Mouse (Mus musculus) lung, embryonic 15.5 days (tissue): ENCODE data around the gene Ipmk. TPM values are rescaled to one million over a fixed set of nuclear protein-coding genes. Genes with fewer than 3 reads are reported as not detected.

ENCODE experiments used
- ATAC-seq: fragments of 200-750 bp; cut with Nextera tagmentation; 2 replicates; pipeline ENCODE4 v1.8.0; 2017; ENCODE audit warnings: moderate number of reproducible peaks, borderline replicate concordance; ENCODE audit not compliant: low FRiP score, low TSS enrichment; ENCODE audit errors: extremely low read depth
- H3K27ac ChIP-seq: fragments of 300-500 bp; sonication (generic); 2 replicates; pipeline ENCODE4 v1.5.1; 2015; ENCODE audit warnings: moderate library complexity, mild to moderate bottlenecking, inconsistent platforms
- H3K27me3 ChIP-seq: fragments of 300-500 bp; sonication (generic); 2 replicates; pipeline ENCODE4 v1.6.1; 2015; ENCODE audit warnings: inconsistent platforms
- H3K36me3 ChIP-seq: fragments of 300-500 bp; sonication (generic); 2 replicates; pipeline ENCODE4 v1.6.1; 2015; ENCODE audit warnings: inconsistent platforms
- H3K4me1 ChIP-seq: fragments of 300-500 bp; sonication (generic); 2 replicates; pipeline ENCODE4 v1.6.1; 2015; ENCODE audit warnings: inconsistent platforms
- H3K4me2 ChIP-seq: fragments of 300-500 bp; sonication (generic); 2 replicates; pipeline ENCODE4 v1.6.1; 2015; ENCODE audit warnings: inconsistent platforms, mild to moderate bottlenecking, moderate library complexity
- H3K4me3 ChIP-seq: fragments of 300-500 bp; sonication (generic); 2 replicates; pipeline ENCODE4 v1.5.1; 2015; ENCODE audit warnings: mild to moderate bottlenecking, inconsistent platforms
- H3K9ac ChIP-seq: fragments of 300-500 bp; sonication (generic); 2 replicates; pipeline ENCODE4 v1.6.1; 2015; ENCODE audit warnings: inconsistent platforms
- H3K9me3 ChIP-seq: fragments of 300-500 bp; sonication (generic); 2 replicates; pipeline ENCODE4 v1.6.1; 2016; ENCODE audit warnings: inconsistent platforms
- WGBS: fragments of 180-500 bp; shearing (Covaris S2); methylation state at CpG from one replicate; pipeline ENCODE4 v1.1.7; 2015; 5-methylcytosine and 5-hydroxymethylcytosine counted together
- polyA plus RNA-seq: library from polyadenylated mRNA; unstranded; fragments of >200 nt; fragmentation: Nextera tagmentation; extraction: Ambion mirVana; gene quantifications from 2 replicates; pipeline ENCODE4 v1.2.1, GENCODE M21; 2015

Ipmk gene
- 13.7 and 14.9 TPM in 2 replicates for polyA plus RNA-seq

DNA sequence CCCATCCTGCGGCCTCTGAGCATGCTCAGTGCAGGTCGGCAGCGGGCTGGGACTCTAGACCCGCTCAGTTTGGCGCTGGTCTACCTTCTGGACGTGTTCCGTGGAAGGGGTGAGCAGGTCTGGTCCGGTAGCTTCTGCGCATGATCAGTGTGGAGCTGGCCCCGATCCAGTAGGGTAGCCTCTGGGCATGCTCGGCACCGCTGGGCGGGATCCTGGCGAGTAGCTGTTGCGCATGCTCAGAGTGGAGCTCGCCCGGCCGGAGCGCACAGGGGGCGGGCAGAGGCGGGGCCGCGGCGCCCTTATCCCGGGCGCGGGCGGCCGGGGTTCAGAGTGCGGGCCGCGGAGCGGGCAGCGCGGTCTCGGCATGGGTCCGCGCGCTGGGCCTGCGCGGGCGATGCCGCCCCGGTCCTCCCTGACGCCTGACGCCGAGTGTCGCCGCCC, at the start of gene Ipmk:
Ipmk (plus strand) TSS at position 255 of the 441 bp plus-strand sequence.
- H3K9ac ChIP-seq, result peak within 1 kb of the TSS; percentile 79
- WGBS, result under 1% methylated on average over 49 of the region's 49 CpGs
- peaks cover 28% of the 10 kb centered on the region for H3K4me1 ChIP-seq
- H3K27ac ChIP-seq, result peak within 1 kb of the TSS; percentile 82
- H3K9me3 ChIP-seq, result no peaks in the 10 kb centered on the region
- H3K4me2 ChIP-seq, result peak within 1 kb of the TSS; percentile 85
- H3K27me3 ChIP-seq, result no peaks in the 10 kb centered on the region
- H3K4me3 ChIP-seq, result peak within 1 kb of the TSS; percentile 80
- no peaks in the 10 kb centered on the region for H3K36me3 ChIP-seq
- peak; percentile 94 for ATAC-seq

DNA sequence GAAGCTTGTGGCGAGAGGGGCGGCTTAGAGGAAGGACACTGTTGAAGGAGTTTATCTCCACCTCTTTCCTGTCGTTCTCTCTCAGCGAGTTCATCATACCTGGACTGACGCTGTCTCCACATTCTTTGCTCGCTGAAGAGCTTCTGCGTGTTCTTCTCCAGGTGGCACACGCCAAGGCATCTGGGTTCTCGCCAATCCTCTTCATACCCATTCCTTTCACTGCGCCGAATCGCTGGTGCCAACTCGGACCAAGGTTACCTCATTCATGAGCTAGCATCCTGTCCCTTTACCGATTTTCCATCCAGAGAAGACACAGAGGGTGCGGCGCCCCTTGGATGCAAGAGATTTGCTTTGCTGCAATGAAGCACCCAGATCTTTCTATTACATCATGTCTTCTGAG, 47.4 kb upstream of the Ipmk start:
- ATAC-seq, result no peak
- Histone ChIP-seq H3K27ac (no peak overlapping the region), H3K4me3 (no peak overlapping the region), H3K4me1 (no peaks in the 10 kb centered on the region), H3K36me3 (no peaks in the 10 kb centered on the region), H3K9ac (no peak overlapping the region), H3K4me2 (no peak overlapping the region), H3K27me3 (no peaks in the 10 kb centered on the region), H3K9me3 (no peaks in the 10 kb centered on the region)
- 66% methylated on average over 16 of the region's 16 CpGs for WGBS

DNA sequence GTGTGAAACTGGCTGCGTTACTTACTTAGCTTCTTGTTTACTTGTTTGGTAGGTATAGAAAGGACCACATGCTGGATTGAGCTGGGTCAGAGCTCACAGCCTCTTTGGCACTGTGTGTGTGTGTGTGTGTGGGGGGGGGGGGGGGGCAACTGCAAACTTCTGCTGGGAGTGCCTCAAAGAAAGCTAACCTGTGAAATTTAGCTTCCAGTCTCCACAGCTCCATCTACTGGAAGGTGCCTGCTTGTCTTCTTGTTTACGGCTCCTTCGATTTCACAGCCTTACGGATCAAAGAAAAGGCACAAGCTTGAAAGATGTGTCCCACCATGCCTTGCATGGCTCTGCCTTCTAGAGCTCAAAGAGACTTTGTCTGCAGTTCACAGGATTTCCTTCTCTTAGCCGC, 45.1 kb upstream of the Ipmk start:
- H3K9ac ChIP-seq, result no peak overlapping the region
- no peak for ATAC-seq
- no peaks in the 10 kb centered on the region for H3K9me3 ChIP-seq
- no peak overlapping the region for H3K27ac ChIP-seq
- H3K36me3 ChIP-seq, result no peaks in the 10 kb centered on the region
- 22% methylated on average over 5 of the region's 5 CpGs for WGBS
- H3K4me2 ChIP-seq, result no peak overlapping the region
- H3K27me3 ChIP-seq, result no peaks in the 10 kb centered on the region
- H3K4me3 ChIP-seq, result no peak overlapping the region
- H3K4me1 ChIP-seq, result no peaks in the 10 kb centered on the region

DNA sequence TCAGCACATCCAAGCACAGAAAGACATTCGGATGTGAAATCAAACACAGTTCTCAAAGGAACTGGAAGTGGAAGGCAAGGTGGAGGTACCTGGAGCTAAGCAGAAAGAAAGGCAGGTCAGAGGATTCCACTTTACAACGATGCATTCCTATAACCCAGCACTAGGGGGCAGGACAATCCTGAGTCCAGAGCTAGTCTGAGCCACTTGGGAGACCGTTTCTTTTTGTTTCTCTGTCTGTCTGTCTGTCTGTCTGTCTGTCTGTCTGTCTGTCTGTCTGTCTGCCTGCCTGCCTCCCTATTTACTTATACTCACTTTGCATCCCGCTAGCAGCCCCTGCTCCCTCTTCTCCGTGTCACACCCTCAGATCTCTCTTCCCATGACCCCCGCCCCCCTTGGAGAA, 41.4 kb upstream of the Ipmk start:
- H3K4me3 ChIP-seq, result 0 out of 2 replicates have a peak overlapping the region, but pooled peaks have one; percentile 13
- H3K4me2 ChIP-seq, result peak overlapping the region; percentile 47
- no peaks in the 10 kb centered on the region for H3K4me1 ChIP-seq
- WGBS, result 6% methylated on average over 6 of the region's 6 CpGs
- no peaks in the 10 kb centered on the region for H3K9me3 ChIP-seq
- no peak overlapping the region for H3K27ac ChIP-seq
- no peak for ATAC-seq
- H3K36me3 ChIP-seq, result no peaks in the 10 kb centered on the region
- no peaks in the 10 kb centered on the region for H3K27me3 ChIP-seq
- H3K9ac ChIP-seq, result no peak overlapping the region

DNA sequence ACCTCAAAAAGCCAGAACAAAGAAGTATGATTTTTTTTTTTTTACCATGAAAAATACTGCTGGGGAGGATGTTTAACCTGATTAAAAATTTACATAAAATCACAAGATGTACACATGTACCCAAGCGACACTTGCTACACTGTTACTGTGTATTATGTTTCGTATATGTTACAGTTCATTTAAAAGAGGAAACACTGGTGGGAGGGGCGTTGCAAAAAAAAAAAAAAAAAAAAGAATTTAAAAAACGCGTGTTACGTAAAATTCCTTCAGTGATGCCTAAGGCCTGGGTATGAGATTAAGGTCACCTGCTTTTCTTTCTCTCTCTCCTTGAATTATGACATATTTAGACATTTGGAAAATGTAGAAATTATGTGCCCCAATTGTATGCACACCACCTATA, 40.8 kb upstream of the Ipmk start:
- Histone ChIP-seq H3K9me3 (no peaks in the 10 kb centered on the region), H3K4me1 (no peaks in the 10 kb centered on the region), H3K27ac (no peak overlapping the region), H3K36me3 (no peaks in the 10 kb centered on the region), H3K4me3 (no peak overlapping the region), H3K9ac (no peak overlapping the region), H3K4me2 (peak overlapping the region; percentile 47; the same call in 1 of the 2 replicates), H3K27me3 (no peaks in the 10 kb centered on the region)
- ATAC-seq, result no peak
- 55% methylated on average over 6 of the region's 6 CpGs for WGBS

DNA sequence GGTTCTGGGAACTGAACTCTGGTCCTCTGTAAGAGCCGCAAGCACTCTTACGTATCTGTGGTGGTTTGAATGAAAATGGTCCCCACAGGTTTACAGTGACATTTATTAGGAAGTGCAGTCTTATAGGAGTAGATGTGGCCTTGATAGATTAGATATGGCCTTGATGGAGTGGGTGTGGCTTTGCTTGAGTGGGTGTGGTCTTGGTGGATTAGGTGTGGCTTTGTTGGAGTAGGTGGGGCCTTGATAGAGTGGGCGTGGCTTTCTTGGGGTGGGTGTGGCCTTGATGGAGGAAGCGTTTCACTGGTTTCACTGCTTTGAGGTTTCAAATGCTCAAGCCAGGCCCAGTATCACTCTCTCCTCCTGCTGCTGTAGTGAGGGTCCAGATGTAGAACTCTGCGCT, 39.4 kb upstream of the Ipmk start:
- Histone ChIP-seq H3K9me3 (no peaks in the 10 kb centered on the region), H3K27me3 (no peaks in the 10 kb centered on the region), H3K4me2 (no peak overlapping the region), H3K36me3 (no peaks in the 10 kb centered on the region), H3K27ac (no peak overlapping the region), H3K4me3 (no peak overlapping the region), H3K4me1 (no peaks in the 10 kb centered on the region), H3K9ac (no peak overlapping the region)
- WGBS, result 88% methylated on average over 5 of the region's 5 CpGs
- no peak for ATAC-seq

DNA sequence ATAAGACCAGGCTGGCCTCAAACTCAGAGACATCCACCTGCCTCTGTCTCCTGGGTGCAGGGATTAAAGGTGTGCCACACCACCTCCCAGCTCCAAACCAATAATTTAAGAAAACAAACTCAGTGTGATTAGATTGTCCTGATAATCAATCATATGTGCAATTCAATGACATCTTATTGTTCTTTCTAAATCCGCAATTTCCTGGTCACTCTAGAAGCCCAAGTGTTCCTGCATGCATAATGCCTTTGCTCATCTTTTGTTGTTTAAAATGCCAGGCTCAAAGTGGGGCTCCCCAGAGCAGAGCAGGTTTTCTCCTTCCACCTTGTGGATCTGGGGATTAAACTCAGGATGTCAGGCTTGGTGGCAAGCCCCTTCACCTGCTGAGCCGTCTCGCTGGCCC, 37.3 kb upstream of the Ipmk start:
- Histone ChIP-seq H3K4me1 (no peaks in the 10 kb centered on the region), H3K9ac (no peak overlapping the region), H3K27me3 (no peaks in the 10 kb centered on the region), H3K36me3 (no peaks in the 10 kb centered on the region), H3K9me3 (no peaks in the 10 kb centered on the region), H3K4me3 (no peak overlapping the region), H3K27ac (no peak overlapping the region), H3K4me2 (no peak overlapping the region)
- WGBS, result 57% methylated on average over 3 of the region's 3 CpGs
- no peak for ATAC-seq

DNA sequence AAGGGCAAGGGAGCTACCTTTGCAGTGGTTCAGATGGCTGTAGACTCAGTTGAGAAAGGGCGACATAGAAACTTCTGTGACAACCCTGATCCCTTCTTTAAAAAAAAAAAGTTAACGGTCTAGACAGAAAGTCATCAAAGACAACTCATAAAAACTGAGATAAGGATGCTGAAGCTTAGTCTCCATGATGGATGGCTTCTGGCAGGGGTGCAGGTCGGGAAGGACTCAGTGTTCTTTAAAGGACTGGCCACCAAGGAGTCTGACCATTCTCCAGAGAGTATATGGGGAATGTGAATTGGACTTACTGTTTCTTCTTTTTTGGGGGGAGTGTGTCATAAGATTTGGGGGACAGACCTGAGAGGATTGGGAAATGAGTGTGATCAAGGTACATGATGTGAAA, 33.0 kb upstream of the Ipmk start:
- Histone ChIP-seq H3K4me2 (no peak overlapping the region), H3K4me3 (no peak overlapping the region), H3K4me1 (no peaks in the 10 kb centered on the region), H3K27me3 (no peaks in the 10 kb centered on the region), H3K9ac (no peak overlapping the region), H3K36me3 (no peaks in the 10 kb centered on the region), H3K27ac (no peak overlapping the region), H3K9me3 (no peaks in the 10 kb centered on the region)
- no peak for ATAC-seq
- 51% methylated on average over 3 of the region's 3 CpGs for WGBS

DNA sequence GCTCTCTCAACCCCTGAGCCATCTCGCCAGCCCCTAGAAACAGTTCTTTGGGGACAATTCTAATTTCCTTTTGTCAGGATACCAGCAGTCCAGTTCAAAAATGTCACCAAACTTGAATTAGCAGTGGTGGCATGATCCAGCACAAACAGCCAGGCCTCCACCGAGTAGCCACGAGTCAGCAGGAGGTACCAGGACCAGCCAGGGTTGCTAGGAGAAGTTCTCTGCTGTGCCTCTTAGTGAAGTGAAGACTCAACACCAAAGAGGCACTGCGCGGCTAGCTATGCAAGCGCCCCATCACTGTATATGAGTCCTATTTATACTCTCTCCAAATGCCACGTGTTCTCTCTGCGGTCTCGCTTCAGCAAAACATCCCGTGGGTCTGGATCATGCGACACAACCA, 31.5 kb upstream of the Ipmk start:
- Histone ChIP-seq H3K27ac (no peak overlapping the region), H3K4me3 (no peak overlapping the region), H3K4me1 (no peaks in the 10 kb centered on the region), H3K9ac (no peak overlapping the region), H3K4me2 (no peak overlapping the region), H3K27me3 (no peaks in the 10 kb centered on the region), H3K9me3 (no peaks in the 10 kb centered on the region), H3K36me3 (no peaks in the 10 kb centered on the region)
- no peak for ATAC-seq
- WGBS, result 68% methylated on average over 11 of the region's 11 CpGs

DNA sequence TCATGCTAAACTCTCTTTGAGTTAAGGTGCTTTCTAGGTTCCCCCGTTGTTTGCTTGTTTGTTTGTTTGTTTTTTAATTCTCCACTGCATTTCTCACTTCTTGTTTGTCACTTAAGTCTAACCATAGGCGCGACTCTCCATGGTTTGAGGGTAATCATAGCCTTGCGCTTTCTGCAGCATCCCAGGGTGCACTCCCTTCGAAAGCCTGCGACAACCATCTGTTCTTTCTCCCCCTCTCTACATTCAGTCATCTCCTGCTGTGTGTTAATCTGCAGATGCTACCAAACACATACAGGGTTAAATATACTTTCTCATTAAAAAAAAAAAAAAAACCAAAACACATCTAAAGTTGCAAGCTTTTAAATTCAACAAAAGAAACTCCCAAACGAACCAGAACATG, 31.1 kb upstream of the Ipmk start:
- no peak overlapping the region for H3K4me3 ChIP-seq
- H3K4me2 ChIP-seq, result no peak overlapping the region
- no peaks in the 10 kb centered on the region for H3K9me3 ChIP-seq
- no peak overlapping the region for H3K9ac ChIP-seq
- no peaks in the 10 kb centered on the region for H3K27me3 ChIP-seq
- H3K27ac ChIP-seq, result no peak overlapping the region
- H3K4me1 ChIP-seq, result no peaks in the 10 kb centered on the region
- no peak for ATAC-seq
- H3K36me3 ChIP-seq, result no peaks in the 10 kb centered on the region
- 59% methylated on average over 7 of the region's 7 CpGs for WGBS

DNA sequence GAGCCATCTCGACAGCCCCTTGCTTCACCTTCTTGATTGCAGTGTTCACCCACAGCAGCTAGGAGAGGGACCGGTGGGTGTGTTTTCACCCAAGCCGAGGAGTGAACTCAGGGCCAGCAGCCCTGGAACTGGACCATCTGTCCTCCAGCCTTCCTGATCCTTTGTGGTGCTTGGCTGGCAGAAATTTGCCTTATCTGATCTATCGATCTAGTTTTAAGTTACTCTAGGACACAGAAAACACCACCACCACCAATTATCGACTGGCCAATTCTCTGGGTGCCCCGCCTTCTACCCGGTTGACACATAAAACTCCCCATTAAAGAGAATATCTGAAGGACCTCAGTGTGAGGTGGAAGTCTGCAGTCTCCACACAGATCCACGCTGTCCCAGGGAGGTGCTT, 23.9 kb upstream of the Ipmk start:
- Histone ChIP-seq H3K9me3 (no peaks in the 10 kb centered on the region), H3K36me3 (no peaks in the 10 kb centered on the region), H3K4me1 (no peaks in the 10 kb centered on the region), H3K9ac (no peak overlapping the region), H3K27ac (no peak overlapping the region), H3K4me2 (no peak overlapping the region), H3K4me3 (no peak overlapping the region), H3K27me3 (no peaks in the 10 kb centered on the region)
- no peak for ATAC-seq
- 76% methylated on average over 8 of the region's 8 CpGs for WGBS

DNA sequence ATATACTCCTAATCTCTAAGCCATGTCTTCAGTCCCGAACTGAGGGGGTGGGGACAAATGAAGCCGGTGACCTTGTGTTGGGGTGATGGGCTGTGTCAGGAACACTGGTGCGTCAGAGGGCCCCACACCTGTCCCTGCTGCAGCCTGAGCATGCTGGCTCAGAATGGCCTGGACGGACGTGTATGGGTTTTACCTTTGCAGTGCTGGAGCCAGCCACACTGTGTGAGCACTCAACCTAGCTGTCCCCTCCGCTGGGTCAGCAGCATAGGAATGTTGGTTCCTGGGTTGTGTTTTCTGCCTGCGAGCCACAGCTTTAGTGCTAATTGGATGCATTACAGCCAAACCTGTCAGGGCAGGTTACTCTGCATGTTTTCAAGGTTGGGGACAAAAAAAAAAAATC, 21.4 kb upstream of the Ipmk start:
- H3K27ac ChIP-seq, result no peak overlapping the region
- H3K4me3 ChIP-seq, result no peak overlapping the region
- 66% methylated on average over 7 of the region's 7 CpGs for WGBS
- H3K4me1 ChIP-seq, result no peaks in the 10 kb centered on the region
- no peaks in the 10 kb centered on the region for H3K27me3 ChIP-seq
- no peak overlapping the region for H3K4me2 ChIP-seq
- H3K9ac ChIP-seq, result no peak overlapping the region
- H3K36me3 ChIP-seq, result peaks cover 11% of the 10 kb centered on the region; the same call in 1 of the 2 replicates
- no peaks in the 10 kb centered on the region for H3K9me3 ChIP-seq
- no peak for ATAC-seq

DNA sequence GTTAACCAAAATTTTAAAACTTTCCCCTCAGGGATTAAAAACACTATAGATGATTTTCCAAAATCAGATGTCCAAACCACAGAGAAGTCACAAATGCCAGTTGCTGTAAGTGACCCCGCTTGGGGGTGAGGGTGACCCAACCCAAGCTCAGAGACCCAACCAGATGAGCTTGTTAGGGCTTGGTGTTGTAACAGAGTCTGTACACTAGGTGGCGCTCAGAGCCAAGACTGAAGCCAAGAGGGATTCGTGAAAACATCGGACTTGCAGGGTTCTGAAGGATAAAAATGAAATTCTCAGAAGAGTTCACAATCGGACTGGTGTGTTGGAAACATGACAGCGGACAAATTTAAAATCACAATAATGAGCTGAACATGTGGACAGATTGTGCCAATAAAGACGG, 20.8 kb upstream of the Ipmk start:
- Histone ChIP-seq H3K27ac (no peak overlapping the region), H3K27me3 (no peaks in the 10 kb centered on the region), H3K9me3 (no peaks in the 10 kb centered on the region), H3K4me3 (no peak overlapping the region), H3K9ac (no peak overlapping the region), H3K36me3 (peaks cover 11% of the 10 kb centered on the region; the same call in 1 of the 2 replicates), H3K4me2 (no peak overlapping the region), H3K4me1 (no peaks in the 10 kb centered on the region)
- WGBS, result 12% methylated on average over 7 of the region's 7 CpGs
- ATAC-seq, result no peak
